Mouse (Mus musculus) midbrain, postnatal 0 days (tissue): ENCODE data around the gene Adam30. TPM values are rescaled to one million over a fixed set of nuclear protein-coding genes. Genes with fewer than 3 reads are reported as not detected.

Experiments
- ATAC-seq: fragments of 200-750 bp; cut with Nextera tagmentation; 2 replicates; pipeline ENCODE4 v1.8.0; 2017; ENCODE audit warnings: moderate number of reproducible peaks, mild to moderate bottlenecking, moderate TSS enrichment, moderate library complexity; ENCODE audit not compliant: low FRiP score
- DNase-seq: peaks from one replicate; pipeline ENCODE4 v3.0.0-alpha.2; 2015; ENCODE audit warnings: low spot score
- H3K27ac ChIP-seq: fragments of 300-500 bp; sonication (generic); 2 replicates; pipeline ENCODE4 v1.5.1; 2014; ENCODE audit warnings: low read depth, mild to moderate bottlenecking, low read length, mixed read lengths
- H3K27me3 ChIP-seq: fragments of 300-500 bp; sonication (generic); 2 replicates; pipeline ENCODE4 v1.6.1; 2014; ENCODE audit warnings: low read length, control low read depth, mixed read lengths; ENCODE audit not compliant: insufficient read depth
- H3K36me3 ChIP-seq: fragments of 300-500 bp; sonication (generic); 2 replicates; pipeline ENCODE4 v1.6.1; 2014; ENCODE audit warnings: low read length, control low read depth, mixed read lengths; ENCODE audit not compliant: insufficient read depth
- H3K4me1 ChIP-seq: fragments of 300-500 bp; sonication (generic); 2 replicates; pipeline ENCODE4 v1.6.1; 2014; ENCODE audit warnings: mild to moderate bottlenecking, control low read depth, antibody characterized with exemption, low read length, mixed read lengths; ENCODE audit not compliant: insufficient read depth
- H3K4me2 ChIP-seq: fragments of 300-500 bp; sonication (generic); 2 replicates; pipeline ENCODE4 v1.6.1; 2014; ENCODE audit warnings: low read depth, mild to moderate bottlenecking, low read length, mixed read lengths; ENCODE audit not compliant: poor library complexity, severe bottlenecking
- H3K4me3 ChIP-seq: fragments of 300-500 bp; sonication (generic); 2 replicates; pipeline ENCODE4 v1.5.1; 2014; ENCODE audit warnings: low read depth, mild to moderate bottlenecking, low read length, moderate library complexity
- H3K9ac ChIP-seq: fragments of 300-500 bp; sonication (generic); replicated peaks from 2 replicates; pipeline ENCODE4 v1.6.1; 2014; ENCODE audit warnings: mild to moderate bottlenecking, low read length, moderate library complexity, mixed read lengths; ENCODE audit not compliant: poor library complexity, severe bottlenecking
- H3K9me3 ChIP-seq: fragments of 300-500 bp; sonication (generic); 2 replicates; pipeline ENCODE4 v1.6.1; 2016; ENCODE audit warnings: low read length, control low read depth
- CTCF ChIP-seq: IDR thresholded peaks from 2 replicates; pipeline ENCODE4 v1.5.1; 2016; ENCODE audit warnings: antibody characterized with exemption, mild to moderate bottlenecking
- WGBS: fragments of 180-500 bp; shearing (Covaris S2); extraction: QIAGEN DNeasy Blood & Tissue Kit; methylation state at CpG from one replicate; pipeline ENCODE4 v1.1.7; 2014; 5-methylcytosine and 5-hydroxymethylcytosine counted together
- polyA plus RNA-seq: library from polyadenylated mRNA; unstranded; fragments of >200 nt; fragmentation: Nextera tagmentation; extraction: Ambion mirVana; gene quantifications from 2 replicates; pipeline ENCODE4 v1.2.1, GENCODE M21; 2015
- total RNA-seq: library from RNA; depleted of rRNA; stranded (reverse); fragments of >200 nt; gene quantifications from 2 replicates; pipeline ENCODE4 v1.2.3, GENCODE M21; 2014

Adam30 gene
- total and polyA plus RNA-seq, 2 experiments from 2014 or later = not detected

DNA sequence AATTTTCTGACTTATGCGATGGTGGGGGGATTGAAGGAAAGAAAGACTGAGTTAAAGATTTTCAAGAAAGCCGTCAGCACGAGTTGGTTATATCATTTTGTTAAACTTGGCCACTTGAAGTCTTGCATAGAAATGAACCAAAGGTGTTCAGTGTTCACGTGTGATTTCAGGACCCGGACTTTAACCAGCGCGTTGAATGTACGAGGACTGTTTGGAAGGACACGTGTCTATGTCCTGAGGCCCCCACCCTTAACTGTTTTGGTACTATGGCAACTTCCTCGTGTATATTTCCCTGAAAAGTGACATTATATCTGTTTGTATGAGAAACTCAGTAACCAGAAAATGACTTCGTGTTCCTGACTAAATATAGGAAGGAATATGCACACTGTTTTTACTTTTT lies 10.5 kb upstream of the Adam30 start:
- no peaks in the 10 kb centered on the region for H3K9me3 ChIP-seq
- WGBS = 95% methylated on average over 11 of the region's 11 CpGs
- H3K27ac ChIP-seq = no peak overlapping the region
- no peak for DNase-seq
- H3K9ac ChIP-seq = no peak overlapping the region
- no peak overlapping the region for H3K4me2 ChIP-seq
- H3K36me3 ChIP-seq = no peaks in the 10 kb centered on the region
- H3K4me1 ChIP-seq = no peaks in the 10 kb centered on the region
- no peaks in the 10 kb centered on the region for H3K27me3 ChIP-seq
- ATAC-seq = no peak
- no peak overlapping the region for H3K4me3 ChIP-seq
- TF ChIP-seq CTCF = no peak

- WGBS = 88% methylated on average over 10 of the region's 10 CpGs
- no peak overlapping the region for H3K4me3 ChIP-seq
- H3K9ac ChIP-seq = no peak overlapping the region
- H3K4me2 ChIP-seq = no peak overlapping the region
- no peaks in the 10 kb centered on the region for H3K27me3 ChIP-seq
- H3K9me3 ChIP-seq = no peaks in the 10 kb centered on the region
- no peak for TF ChIP-seq CTCF
- no peak overlapping the region for H3K27ac ChIP-seq
- no peak for ATAC-seq
- H3K4me1 ChIP-seq = no peaks in the 10 kb centered on the region
- no peaks in the 10 kb centered on the region for H3K36me3 ChIP-seq
- no peak for DNase-seq
Measured at GRCm38 (mm10) chr3:98151016-98151415, 9.4 kb upstream of the Adam30 start.

GRCm38 (mm10) chr3:98153460-98153859 lies 7.0 kb upstream of the Adam30 start:
- TF ChIP-seq CTCF = no peak
- no peaks in the 10 kb centered on the region for H3K27me3 ChIP-seq
- H3K4me3 ChIP-seq = no peak overlapping the region
- DNase-seq (no peak), ATAC-seq (no peak)
- H3K9ac ChIP-seq = no peak overlapping the region
- no peaks in the 10 kb centered on the region for H3K4me1 ChIP-seq
- H3K27ac ChIP-seq = no peak overlapping the region
- H3K4me2 ChIP-seq = no peak overlapping the region
- H3K36me3 ChIP-seq = no peaks in the 10 kb centered on the region
- no peaks in the 10 kb centered on the region for H3K9me3 ChIP-seq

GRCm38 (mm10) chr3:98156158-98156557 lies 4.3 kb upstream of the Adam30 start:
- Histone ChIP-seq H3K4me3 (no peak overlapping the region), H3K9me3 (no peaks in the 10 kb centered on the region), H3K27ac (no peak overlapping the region), H3K4me1 (no peaks in the 10 kb centered on the region), H3K9ac (no peak overlapping the region), H3K27me3 (no peaks in the 10 kb centered on the region), H3K4me2 (no peak overlapping the region), H3K36me3 (no peaks in the 10 kb centered on the region)
- no peak for DNase-seq
- 53% methylated on average over 4 of the region's 4 CpGs for WGBS
- no peak for ATAC-seq
- TF ChIP-seq CTCF = no peak

GRCm38 (mm10) chr3:98157073-98157472 lies 3.4 kb upstream of the Adam30 start:
- H3K9ac ChIP-seq = no peak overlapping the region
- no peaks in the 10 kb centered on the region for H3K4me1 ChIP-seq
- DNase-seq = no peak
- no peaks in the 10 kb centered on the region for H3K27me3 ChIP-seq
- no peak for ATAC-seq
- H3K4me2 ChIP-seq = no peak overlapping the region
- no peak overlapping the region for H3K27ac ChIP-seq
- no peaks in the 10 kb centered on the region for H3K36me3 ChIP-seq
- no peaks in the 10 kb centered on the region for H3K9me3 ChIP-seq
- no peak overlapping the region for H3K4me3 ChIP-seq
- 76% methylated on average over 2 of the region's 2 CpGs for WGBS
- no peak for TF ChIP-seq CTCF

- Histone ChIP-seq H3K4me2 (no peak overlapping the region), H3K9me3 (no peaks in the 10 kb centered on the region), H3K27me3 (no peaks in the 10 kb centered on the region), H3K4me1 (no peaks in the 10 kb centered on the region), H3K9ac (no peak overlapping the region), H3K4me3 (no peak overlapping the region), H3K36me3 (no peaks in the 10 kb centered on the region), H3K27ac (no peak overlapping the region)
- 63% methylated on average over 2 of the region's 2 CpGs for WGBS
- no peak for DNase-seq
- TF ChIP-seq CTCF = no peak
- no peak for ATAC-seq
Measured at GRCm38 (mm10) chr3:98157585-98157984, 2.8 kb upstream of the Adam30 start.

DNA sequence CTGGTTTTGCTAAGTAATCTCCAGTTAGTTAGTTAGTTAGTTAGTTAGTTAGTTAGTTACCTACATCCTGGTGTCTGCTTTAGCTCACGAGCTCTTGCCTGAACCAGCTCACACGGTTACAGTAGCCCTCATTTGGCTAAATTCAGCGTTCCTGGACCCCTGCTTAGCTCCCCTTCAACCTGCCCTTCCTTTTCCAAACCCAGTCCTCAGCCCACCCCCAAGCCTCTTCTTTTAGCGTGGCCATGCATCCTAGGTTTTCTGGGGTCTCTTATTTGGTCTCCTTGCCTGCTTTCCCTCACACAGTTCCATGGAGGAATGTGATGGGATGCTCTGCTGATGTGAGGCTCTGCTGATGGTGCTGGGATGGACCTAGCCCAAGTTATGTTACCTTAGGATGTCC lies 1.8 kb upstream of the Adam30 start:
- Histone ChIP-seq H3K9ac (no peak overlapping the region), H3K27ac (no peak overlapping the region), H3K9me3 (no peaks in the 10 kb centered on the region), H3K4me2 (no peak overlapping the region), H3K4me3 (no peak overlapping the region), H3K27me3 (no peaks in the 10 kb centered on the region), H3K4me1 (no peaks in the 10 kb centered on the region), H3K36me3 (no peaks in the 10 kb centered on the region)
- no peak for TF ChIP-seq CTCF
- DNase-seq (no peak), ATAC-seq (no peak)
- 71% methylated on average over 4 of the region's 4 CpGs for WGBS
